Mouse (Mus musculus): Measurements from ENCODE around the gene Isca2.

Isca2 gene

GRCm38 (mm10) chr12:84818496-84818895 lies 45.4 kb downstream of the Isca2 start:
- 70% methylated on average over 4 of the region's 4 CpGs for WGBS

GRCm38 (mm10) chr12:84819236-84820168 lies 46.5 kb downstream of the Isca2 start:
- WGBS: 58% methylated on average over 13 of the region's 13 CpGs

- 64% methylated on average over 7 of the region's 7 CpGs for WGBS
Observed at GRCm38 (mm10) chr12:84823601-84824000, 50.5 kb downstream of the Isca2 start.

DNA sequence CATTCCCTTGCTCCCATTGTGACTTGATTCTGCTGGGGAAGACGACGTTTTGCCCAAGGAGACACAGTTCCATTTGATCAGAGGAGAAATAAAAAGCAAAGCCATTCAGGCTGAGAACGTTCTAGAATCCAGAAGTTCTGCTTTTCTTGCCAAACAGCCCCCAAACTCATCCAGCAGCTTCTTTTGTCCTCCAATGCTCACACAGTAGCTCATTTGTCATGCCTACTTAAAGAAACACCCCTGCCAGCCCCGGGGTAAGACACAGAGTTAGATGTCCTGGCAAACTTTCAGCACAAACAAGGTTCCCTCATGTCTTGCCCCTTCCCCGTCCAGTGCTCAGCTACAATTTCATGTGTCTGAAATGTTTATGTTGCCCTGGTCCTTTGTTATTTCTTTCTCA lies 51.2 kb downstream of the Isca2 start:
- whole genome bisulfite sequencing: 59% methylated on average over 5 of the region's 5 CpGs
